ENCODE assay signal across 9 mouse cellular contexts in genomic region chr15:30173370-30173941, GRCm38 (mm10). TPM values are rescaled to one million over a fixed set of nuclear protein-coding genes. Genes with fewer than 3 reads are reported as not detected.
A peak's percentile ranks its signal among the peaks of the same experiment; 100 is the strongest.
DNase-seq lines count a peak whose midpoint lies in the region; ATAC-seq lines count a peak whose summit lies in the region.
"Had no signal": no experiment of that assay in that cellular context is flagged by ENCODE, and none has a peak within 500 bp of the region (broad histone marks: within the 10 kb centered on the region; RNA-seq: fewer than 3 reads in every experiment).

No protein-coding gene starts in this region.

- under 1% methylated on average over 25 of the region's 29 CpGs for WGBS in heart, embryonic 14.5 days
- WGBS in forebrain, embryonic 13.5 days, result under 1% methylated on average over 29 of the region's 29 CpGs

- no peak for DNase-seq in heart, postnatal 36 days
- peak; percentile 47 for DNase-seq in brain, embryonic 18.5 days (ENCODE audit: low read depth, low spot score)
- peak; percentile 39 to 43 for DNase-seq in layer of hippocampus, postnatal 36 days
- DNase-seq in neural tube, embryonic 10.5 days (ENCODE audit: extremely low spot score, low spot score), result peak; percentile 49
- DNase-seq in thymus, adult 18-20 months, result no peak

- intact Hi-C loops in heart, postnatal 36 days (cut with DNase I), result no loop called here

- no peaks in the 10 kb centered on the region for H3K9me3 ChIP-seq in heart, embryonic 14.5 days (ENCODE audit: control insufficient read depth, low read length)
- no peaks in the 10 kb centered on the region for H3K9me3 ChIP-seq in forebrain, embryonic 13.5 days (replicated peaks)

- peak overlapping the region; percentile 98 for H3K4me2 ChIP-seq in heart, embryonic 14.5 days (ENCODE audit: low read length)
- H3K4me2 ChIP-seq in forebrain, embryonic 13.5 days, result peak overlapping the region; percentile 68

- peak overlapping the region; percentile 64 for H3K9ac ChIP-seq in heart, embryonic 14.5 days (ENCODE audit: low read length)
- peak overlapping the region; percentile 91 for H3K9ac ChIP-seq in forebrain, embryonic 13.5 days

- no peak overlapping the region for H3K27ac ChIP-seq in heart, embryonic 14.5 days (replicated peaks in 1 of 2; ENCODE audit: control insufficient read depth in 1 of 2, insufficient read depth in 1 of 2, low read depth in 2 of 2, low read length in 2 of 2)
- peak overlapping the region; percentile 98 for H3K27ac ChIP-seq in forebrain, embryonic 13.5 days

- H3K27me3 ChIP-seq in heart, embryonic 14.5 days (ENCODE audit: control insufficient read depth, insufficient read depth, low read length), result peaks cover 31% of the 10 kb centered on the region
- 0 out of 2 replicates have a peak, but pooled peaks cover 5% of the 10 kb centered on the region for H3K27me3 ChIP-seq in forebrain, embryonic 13.5 days
- H3K27me3 ChIP-seq: CH12.LX had no signal

- H3K4me1 ChIP-seq in heart, embryonic 14.5 days (ENCODE audit: control insufficient read depth in 2 of 2, insufficient read depth in 2 of 2, low read length in 2 of 2), result peaks cover 2 to 13% of the 10 kb centered on the region in 2 experiments; a peak in 3 of 4 replicates
- H3K4me1 ChIP-seq in forebrain, embryonic 13.5 days, result peaks cover 24% of the 10 kb centered on the region

- H3K36me3 ChIP-seq in heart, embryonic 14.5 days (ENCODE audit: control insufficient read depth, insufficient read depth, low read length), result no peaks in the 10 kb centered on the region
- no peaks in the 10 kb centered on the region for H3K36me3 ChIP-seq in forebrain, embryonic 13.5 days (ENCODE audit: poor library complexity, severe bottlenecking)

- ATAC-seq in heart, embryonic 14.5 days (ENCODE audit: insufficient number of reproducible peaks, insufficient read depth, low FRiP score, low read depth), result no peak
- peak; percentile 72 for ATAC-seq in forebrain, embryonic 13.5 days
- ATAC-seq in granulocyte monocyte progenitor cell, adult 5-6 weeks (replicated peaks; ENCODE audit: poor library complexity, severe bottlenecking), result no peak; the same call in 1 of the 2 replicates

- peak overlapping the region; percentile 66 to 81 for H3K4me3 ChIP-seq in heart, embryonic 14.5 days (ENCODE audit: control insufficient read depth in 1 of 2, insufficient read depth in 1 of 2, low read depth in 1 of 2, low read length in 2 of 2)
- H3K4me3 ChIP-seq in forebrain, embryonic 13.5 days, result peak overlapping the region; percentile 72

RNA-seq across cellular contexts. Expression of gene Ctnnd2, which starts 1.1 kb away (rescaled TPM):
- polyA plus RNA-seq in heart, embryonic 14.5 days (2014; fragmentation: Nextera tagmentation; extraction: Ambion mirVana), result 0.38 and 0.61 TPM in 2 replicates
- total RNA-seq in heart, postnatal 36 days (2021), result under 1 TPM; 0.11 to 0.25 TPM
- 60.4 and 60.7 TPM in 2 replicates for polyA plus RNA-seq in forebrain, embryonic 13.5 days (2015; fragmentation: Nextera tagmentation; extraction: Ambion mirVana)
- total RNA-seq in layer of hippocampus, postnatal 36 days (2021), result 100 to 1,000 TPM; 212 to 226 TPM
- total RNA-seq in granulocyte monocyte progenitor cell, adult 5-6 weeks (2014; fragmentation: Nextera tagmentation), result not detected in 2 replicates
- not detected in 2 replicates for total RNA-seq in granulocyte monocyte progenitor cell, adult 5-6 weeks (2017)
- total RNA-seq: CH12.LX had no signal

Comparison
In these comparisons a context has a peak if more than half of its experiments do, and no peak if none do; other contexts are left out.
1. DNase-seq: peak in brain, embryonic 18.5 days (single experiment), layer of hippocampus, postnatal 36 days (2 of 2) and neural tube, embryonic 10.5 days (single experiment); none in heart, postnatal 36 days (0 of 2) and thymus, adult 18-20 months (0 of 2).
2. RNA of gene Ctnnd2, which starts 1.1 kb away (total RNA-seq): 212 to 226 TPM in layer of hippocampus, postnatal 36 days; 0.11 to 0.25 TPM in heart, postnatal 36 days and not detected in granulocyte monocyte progenitor cell, adult 5-6 weeks; every median in the first group is over 100 times any median in the second.